Mouse (Mus musculus): ENCODE measurements around the gene Epha2.

- TF ChIP-seq POLR2A (IDR thresholded peaks at IDR 0.05; ENCODE audit: low read depth, low read length) (no peak), CTCF (IDR thresholded peaks at IDR 0.05; ENCODE audit: borderline replicate concordance, insufficient read depth, low read length) (peak; percentile 17; the same call in 1 of the 2 replicates)
Observed at GRCm38 (mm10) chr4:141257440-141257839, 43.6 kb upstream of the Epha2 start.

All from embryonic fibroblast, embryonic 13.5 days (primary cell).